Mouse (Mus musculus): ENCODE data around the gene Cfap61.

- 0 out of 2 replicates have a peak, but pooled peaks have one; percentile 16 for TF ChIP-seq CTCF (IDR thresholded peaks at IDR 0.05; ENCODE audit: low read depth)
- no peak for TF ChIP-seq EP300 (optimal IDR thresholded peaks at IDR 0.05)
Observed at GRCm38 (mm10) chr2:146178718-146179117, 244.1 kb downstream of the Cfap61 start.

Measured in stomach, postnatal 0 days (tissue).